Mouse (Mus musculus): Measurements from ENCODE around the gene Noto.

The Noto gene

GRCm38 (mm10) chr6:85423836-85424379 lies at the start of gene Noto:
TSS of gene Noto (plus strand) at chr6:85423886.
- DNase-seq (ENCODE audit: extremely low spot score, low read depth, low spot score): no peak

DNA sequence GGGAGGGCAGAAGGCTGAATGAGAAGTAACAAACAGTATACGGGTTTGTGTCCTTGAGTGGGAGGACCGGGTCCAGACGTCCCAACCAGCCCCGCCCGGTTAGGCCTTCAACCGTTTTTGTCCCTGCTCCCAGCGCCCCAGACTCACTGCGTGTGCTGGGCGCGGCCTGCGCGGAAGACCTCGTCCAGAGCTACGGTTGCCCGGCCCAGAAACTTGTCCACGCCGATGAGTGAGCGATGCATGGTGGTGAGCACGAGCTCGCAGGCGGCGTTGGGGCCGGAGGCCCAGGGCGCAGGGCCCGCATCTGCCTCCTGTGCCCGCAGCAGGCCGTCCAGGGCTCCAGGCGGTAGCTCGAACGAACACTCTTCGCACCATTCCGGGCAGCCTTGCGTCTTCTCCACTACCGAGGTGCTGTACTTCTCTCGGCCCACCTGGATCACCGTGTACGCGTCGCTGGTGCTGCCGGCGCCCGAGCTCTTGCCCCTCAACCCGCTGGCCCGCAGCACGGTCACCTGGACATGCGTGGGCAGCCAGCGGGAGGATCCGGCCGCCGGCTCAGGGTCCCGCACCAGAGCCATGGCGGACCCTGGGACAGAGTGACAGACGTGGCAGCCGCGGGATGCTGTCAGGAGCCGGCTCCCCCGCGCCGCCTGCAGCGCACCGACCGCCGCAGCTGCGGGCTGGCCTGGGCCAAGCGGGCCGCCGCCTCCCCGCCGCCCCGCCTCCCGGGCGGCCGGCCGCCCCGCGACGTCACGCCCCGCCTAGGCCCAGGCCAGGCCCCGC lies 49.5 kb upstream of the Noto start, which contains the start of gene Rab11fip5:
Rab11fip5 (minus strand) TSS at position 684 of the 783 bp plus-strand sequence.
- DNase-seq (ENCODE audit: extremely low spot score, low read depth, low spot score): no peak

GRCm38 (mm10) chr6:85374734-85375114 lies 49.0 kb upstream of the Noto start:
- DNase-seq (ENCODE audit: extremely low spot score, low read depth, low spot score): peak; percentile 81

- no peak for DNase-seq (ENCODE audit: extremely low spot score, low read depth, low spot score)
Measured at GRCm38 (mm10) chr6:85377066-85377734, 46.5 kb upstream of the Noto start.

DNA sequence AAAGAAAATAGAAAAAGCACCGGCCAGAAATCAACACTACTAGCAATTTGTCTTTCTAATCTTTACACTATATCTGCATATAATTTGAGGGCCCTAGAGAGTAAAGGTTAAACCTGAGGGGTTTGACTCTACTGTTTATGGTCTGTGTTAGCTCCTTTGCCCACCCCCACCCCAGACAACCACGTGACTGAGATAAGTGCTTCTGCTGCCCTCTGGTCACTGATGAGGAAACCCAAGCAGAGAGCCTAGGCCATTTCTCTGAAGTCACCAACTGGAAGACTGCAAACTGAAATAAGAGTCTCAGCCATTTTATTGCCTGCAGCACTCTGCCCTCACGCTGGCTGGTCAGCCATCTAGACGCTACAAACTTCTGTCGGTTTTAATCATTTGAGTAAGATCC lies 45.8 kb upstream of the Noto start:
- DNase-seq (ENCODE audit: extremely low spot score, low read depth, low spot score): no peak

GRCm38 (mm10) chr6:85378629-85379028 lies 45.1 kb upstream of the Noto start:
- DNase-seq (ENCODE audit: extremely low spot score, low read depth, low spot score): no peak

DNA sequence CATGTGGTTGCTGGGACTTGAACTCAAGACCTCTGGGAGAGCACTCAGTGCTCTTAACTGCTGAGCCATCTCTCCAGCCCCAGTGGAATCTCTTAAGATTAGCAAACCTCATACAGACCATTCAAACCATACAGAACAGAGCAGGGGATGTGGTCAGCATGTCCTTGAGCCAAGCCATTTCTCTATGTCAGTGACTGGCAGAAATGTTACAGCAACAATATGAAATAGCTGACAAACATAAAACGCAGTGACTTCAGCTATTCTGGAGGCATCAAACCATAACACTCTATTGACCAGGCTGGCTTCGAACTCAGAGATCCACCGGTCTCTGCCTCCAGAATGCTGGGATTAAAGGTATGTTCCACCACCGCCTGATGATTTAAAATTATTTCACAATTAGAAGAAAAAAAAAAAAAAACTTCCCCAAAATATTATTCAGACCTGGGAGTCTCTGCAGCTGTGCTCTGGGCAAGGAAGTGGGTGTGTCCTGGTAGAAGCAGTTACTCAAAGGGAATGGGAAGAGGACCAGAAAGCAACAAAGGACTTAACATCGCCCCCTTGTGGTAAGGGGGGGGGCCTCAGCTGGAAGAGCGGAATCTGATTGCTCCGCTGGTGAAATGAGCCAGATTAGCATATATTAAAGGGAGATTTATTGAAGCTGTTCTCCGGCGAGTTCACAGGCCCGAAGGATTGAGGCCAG lies 43.3 kb upstream of the Noto start:
- DNase-seq (ENCODE audit: extremely low spot score, low read depth, low spot score): peak; percentile 58

- DNase-seq (ENCODE audit: extremely low spot score, low read depth, low spot score): no peak
Measured at GRCm38 (mm10) chr6:85380901-85381647, 42.6 kb upstream of the Noto start.

DNA sequence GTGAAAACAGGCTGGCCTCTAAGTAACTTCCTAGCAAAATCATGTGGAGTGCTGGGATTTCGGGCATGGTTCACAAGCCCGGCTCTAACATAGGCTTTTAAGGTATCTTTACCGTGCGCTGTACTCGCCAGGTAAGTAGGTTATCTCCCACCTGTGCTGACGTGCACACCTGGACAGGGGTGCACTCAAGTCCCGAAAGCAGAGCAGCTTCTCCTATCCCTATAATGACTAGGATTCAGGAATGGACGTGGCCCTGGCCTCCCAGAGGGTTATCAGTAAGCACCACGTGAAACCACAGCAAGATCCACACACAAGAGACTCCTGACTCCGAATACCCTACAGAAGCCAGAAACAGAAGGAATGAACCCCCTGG lies 42.1 kb upstream of the Noto start:
- DNase-seq (ENCODE audit: extremely low spot score, low read depth, low spot score): no peak

DNA sequence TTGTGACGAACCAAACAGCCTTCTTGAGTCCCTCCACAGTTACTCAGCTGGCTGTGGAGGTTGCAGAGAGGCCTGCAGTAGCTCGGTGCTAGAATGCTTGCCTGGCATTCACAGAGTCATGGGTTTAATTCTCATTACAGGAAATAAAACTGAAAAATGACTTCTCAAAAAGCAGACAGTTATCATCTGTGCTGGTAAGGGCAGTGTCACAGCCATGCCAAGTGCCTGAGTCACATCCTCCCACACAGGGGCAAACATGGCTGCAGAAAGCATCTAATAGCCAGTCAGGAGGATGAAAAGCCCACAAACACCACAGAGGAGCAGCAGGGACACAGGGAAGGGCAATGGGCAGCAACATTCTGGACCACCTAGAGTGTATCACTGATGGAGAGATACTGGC lies 40.9 kb upstream of the Noto start:
- no peak for DNase-seq (ENCODE audit: extremely low spot score, low read depth, low spot score)

GRCm38 (mm10) chr6:85388608-85389007 lies 35.1 kb upstream of the Noto start:
- DNase-seq (ENCODE audit: extremely low spot score, low read depth, low spot score): no peak

- DNase-seq (ENCODE audit: extremely low spot score, low read depth, low spot score): no peak
Measured at GRCm38 (mm10) chr6:85391803-85392202, 31.9 kb upstream of the Noto start.

DNA sequence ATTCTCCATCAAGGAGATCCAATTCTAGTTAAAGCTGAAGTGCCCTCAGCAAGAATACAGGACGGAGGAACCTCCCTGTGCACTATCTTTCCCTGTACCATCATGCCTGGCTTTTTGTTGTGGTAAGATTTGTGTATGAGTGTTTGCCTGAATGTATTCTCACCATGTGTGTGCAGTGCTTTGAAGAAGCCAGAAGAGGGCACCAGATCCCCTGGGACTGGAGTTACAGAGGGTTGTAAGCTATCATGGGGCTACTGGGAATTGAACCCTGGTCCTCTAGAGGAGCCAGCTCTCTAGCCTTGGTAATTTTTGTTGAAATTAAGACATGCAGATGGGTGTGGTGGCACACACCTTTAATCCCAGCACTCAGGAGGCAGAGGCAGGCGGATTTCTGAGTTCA lies 28.3 kb upstream of the Noto start:
- DNase-seq (ENCODE audit: extremely low spot score, low read depth, low spot score): no peak

DNA sequence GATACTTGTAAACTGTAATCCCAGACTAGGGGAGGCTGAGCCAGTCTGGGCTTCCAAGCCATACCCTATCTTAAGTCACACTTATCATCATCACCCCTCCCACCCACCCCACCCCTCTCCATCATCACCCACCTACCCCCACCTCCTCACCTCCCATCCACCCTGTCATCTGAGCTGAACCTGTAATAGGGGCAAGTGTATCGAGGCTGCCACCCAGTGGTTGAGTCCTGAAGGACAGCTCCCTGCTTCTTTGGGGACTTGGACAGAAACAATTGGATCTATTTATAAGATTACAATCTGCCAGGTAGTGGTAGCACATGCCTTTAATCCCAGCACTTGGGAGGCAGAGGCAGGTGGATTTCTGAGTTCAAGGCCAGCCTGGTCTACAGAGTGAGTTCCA lies 26.5 kb upstream of the Noto start:
- DNase-seq (ENCODE audit: extremely low spot score, low read depth, low spot score): no peak

GRCm38 (mm10) chr6:85399715-85400114 lies 24.0 kb upstream of the Noto start:
- DNase-seq (ENCODE audit: extremely low spot score, low read depth, low spot score): no peak

DNA sequence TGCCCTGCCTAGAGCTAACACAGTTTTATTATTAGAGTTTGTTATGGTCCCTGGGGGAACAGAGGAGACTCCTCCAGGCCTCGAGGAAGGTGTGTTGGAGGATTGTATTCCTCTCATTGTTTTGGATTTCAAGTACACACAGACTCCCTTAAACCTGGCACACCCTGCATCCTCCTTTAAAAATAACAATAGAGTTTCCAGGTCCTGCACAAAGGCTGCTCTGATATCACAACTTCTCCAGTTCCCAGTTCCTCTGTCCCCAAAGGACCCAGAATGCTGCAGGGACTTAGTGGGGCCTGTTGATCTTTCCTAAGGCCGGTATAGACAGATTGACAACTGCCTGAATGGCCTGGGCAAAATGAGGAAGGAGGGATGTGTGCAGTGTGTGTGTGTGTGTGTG lies 21.1 kb upstream of the Noto start:
- DNase-seq (ENCODE audit: extremely low spot score, low read depth, low spot score): no peak

GRCm38 (mm10) chr6:85403039-85403438 lies 20.6 kb upstream of the Noto start:
- no peak for DNase-seq (ENCODE audit: extremely low spot score, low read depth, low spot score)

DNA sequence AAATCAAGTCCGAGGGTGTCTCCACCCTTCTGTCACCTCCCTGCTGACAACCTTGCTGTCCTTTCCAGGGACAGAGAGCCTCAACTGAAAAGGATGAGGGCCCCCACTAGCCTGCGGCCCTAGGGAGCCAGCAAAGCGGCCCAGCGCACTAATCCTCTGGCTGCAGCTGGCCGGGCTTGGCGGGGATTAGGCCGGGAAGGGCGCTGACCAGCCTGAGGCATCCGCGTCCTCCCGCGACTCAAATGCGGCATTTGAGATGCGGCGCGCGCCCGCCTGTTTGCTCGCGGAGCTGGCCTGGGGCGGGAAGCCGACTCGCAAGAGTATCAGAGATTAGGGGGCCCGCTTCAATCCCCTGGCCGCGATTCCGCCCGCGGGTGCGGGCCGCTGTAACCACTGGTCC lies 14.7 kb upstream of the Noto start:
- DNase-seq (ENCODE audit: extremely low spot score, low read depth, low spot score): no peak

GRCm38 (mm10) chr6:85410771-85411273 lies 12.9 kb upstream of the Noto start:
- DNase-seq (ENCODE audit: extremely low spot score, low read depth, low spot score): peak; percentile 42

- no peak for DNase-seq (ENCODE audit: extremely low spot score, low read depth, low spot score)
Measured at GRCm38 (mm10) chr6:85415829-85416228, 7.9 kb upstream of the Noto start.

GRCm38 (mm10) chr6:85419150-85419549 lies 4.5 kb upstream of the Noto start:
- DNase-seq (ENCODE audit: extremely low spot score, low read depth, low spot score): no peak
